In genomic region chr5:113215610-113216011, GRCm38 (mm10) we compare ENCODE assay signal across 17 mouse cellular contexts. TPM values are rescaled to one million over a fixed set of nuclear protein-coding genes. Genes with fewer than 3 reads are reported as not detected.
DNase-seq lines count a peak whose midpoint lies in the region; ATAC-seq and TF ChIP-seq lines count a peak whose summit lies in the region.
"Had no signal": no experiment of that assay in that cellular context is flagged by ENCODE, and none has a peak within 500 bp of the region (broad histone marks: within the 10 kb centered on the region; RNA-seq: fewer than 3 reads in every experiment).

No protein-coding gene starts in this region.

- peaks cover 46% of the 10 kb centered on the region for H3K4me1 ChIP-seq in liver, adult 2 months (ENCODE audit: control insufficient read depth, insufficient read depth, low read length)
- H3K4me1 ChIP-seq in liver, postnatal 0 days (ENCODE audit: insufficient read depth), result peaks cover 10% of the 10 kb centered on the region
- peaks cover 31% of the 10 kb centered on the region for H3K4me1 ChIP-seq in intestine, embryonic 15.5 days (replicated peaks)

- DNase-seq in gastrocnemius, postnatal 25 days, result peak; percentile 50
- no peak for DNase-seq in gastrocnemius, postnatal 10 days
- no peak for DNase-seq in liver, adult 2 months (ENCODE audit: extremely low read depth, low read depth, low spot score)
- no peak for DNase-seq in liver, postnatal 0 days
- peak; percentile 39 for DNase-seq in urinary bladder, postnatal 25 days (ENCODE audit: low spot score)
- no peak for DNase-seq in urinary bladder, adult 2 months (ENCODE audit: low spot score)
- DNase-seq in thymus, postnatal 10 days (ENCODE audit: low spot score in 2 of 2), result no peak
- DNase-seq: adrenal gland, postnatal 36 days; cerebellum, adult 11 months; thymus, postnatal 4 days had no signal

- no peak for TF ChIP-seq POLR2A in liver, adult 2 months (IDR thresholded peaks at IDR 0.05; ENCODE audit: extremely low read depth, insufficient read depth, low read length)

- TF ChIP-seq CTCF in liver, adult 2 months (IDR thresholded peaks at IDR 0.05; ENCODE audit: low read depth, low read length), result no peak
- no peak for TF ChIP-seq CTCF in liver, postnatal 0 days (IDR thresholded peaks at IDR 0.05; ENCODE audit: low read depth)

- H3K9ac ChIP-seq in liver, adult 2 months (ENCODE audit: low read depth, low read length), result no peak overlapping the region
- no peak overlapping the region for H3K9ac ChIP-seq in liver, postnatal 0 days (replicated peaks)
- no peak overlapping the region for H3K9ac ChIP-seq in intestine, embryonic 15.5 days
- H3K9ac ChIP-seq: limb, embryonic 12.5 days; midbrain, embryonic 12.5 days had no signal

- ATAC-seq in liver, postnatal 0 days, result no peak
- ATAC-seq in intestine, embryonic 15.5 days, result no peak
- ATAC-seq: intestine, embryonic 16.5 days had no signal

- H3K4me3 ChIP-seq in liver, adult 2 months (ENCODE audit: insufficient read depth, low read depth, low read length), result no peak overlapping the region
- no peak overlapping the region for H3K4me3 ChIP-seq in liver, postnatal 0 days (ENCODE audit: low read depth, low read length)
- H3K4me3 ChIP-seq in intestine, embryonic 15.5 days (replicated peaks), result no peak overlapping the region
- H3K4me3 ChIP-seq: heart, embryonic 10.5 days; hindbrain, embryonic 10.5 days; limb, embryonic 12.5 days; midbrain, embryonic 12.5 days had no signal

- 87% methylated on average over 9 of the region's 9 CpGs for WGBS in liver, adult 2 months
- WGBS in liver, postnatal 0 days (ENCODE audit: insufficient replicate concordance), result 76% methylated on average over 9 of the region's 9 CpGs
- 79% methylated on average over 9 of the region's 9 CpGs for WGBS in intestine, embryonic 15.5 days

- no peaks in the 10 kb centered on the region for H3K9me3 ChIP-seq in liver, postnatal 0 days (ENCODE audit: low read length)
- H3K9me3 ChIP-seq in intestine, embryonic 15.5 days, result no peaks in the 10 kb centered on the region
- H3K9me3 ChIP-seq: heart, embryonic 10.5 days; hindbrain, embryonic 10.5 days; limb, embryonic 12.5 days; midbrain, embryonic 12.5 days had no signal

- no peak for TF ChIP-seq EP300 in liver, postnatal 0 days (IDR thresholded peaks at IDR 0.05; ENCODE audit: low read depth)

- H3K36me3 ChIP-seq in liver, adult 2 months (ENCODE audit: control insufficient read depth, insufficient read depth, low read length), result no peaks in the 10 kb centered on the region
- no peaks in the 10 kb centered on the region for H3K36me3 ChIP-seq in liver, postnatal 0 days (replicated peaks; ENCODE audit: insufficient read depth, low read length)
- H3K36me3 ChIP-seq in intestine, embryonic 15.5 days, result no peaks in the 10 kb centered on the region
- H3K36me3 ChIP-seq: heart, embryonic 10.5 days; hindbrain, embryonic 10.5 days; limb, embryonic 12.5 days; midbrain, embryonic 12.5 days had no signal

- peak overlapping the region; percentile 53; the same call in 1 of the 2 replicates for H3K27ac ChIP-seq in liver, adult 2 months (replicated peaks; ENCODE audit: insufficient read depth, low read depth, low read length)
- H3K27ac ChIP-seq in liver, postnatal 0 days (ENCODE audit: low read depth), result no peak overlapping the region
- H3K27ac ChIP-seq in intestine, embryonic 15.5 days, result no peak overlapping the region
- H3K27ac ChIP-seq: heart, embryonic 10.5 days; hindbrain, embryonic 10.5 days; limb, embryonic 12.5 days; midbrain, embryonic 12.5 days had no signal

- H3K4me2 ChIP-seq in liver, postnatal 0 days (ENCODE audit: low read depth, low read length), result no peak overlapping the region
- H3K4me2 ChIP-seq in intestine, embryonic 15.5 days (replicated peaks), result no peak overlapping the region
- H3K4me2 ChIP-seq: limb, embryonic 12.5 days; midbrain, embryonic 12.5 days had no signal

- peaks cover 37% of the 10 kb centered on the region for H3K79me2 ChIP-seq in liver, adult 2 months (ENCODE audit: control insufficient read depth, insufficient read depth, low read length)

- H3K27me3 ChIP-seq in liver, adult 2 months (ENCODE audit: control insufficient read depth, insufficient read depth, low read length), result no peaks in the 10 kb centered on the region
- 0 out of 2 replicates have a peak, but pooled peaks cover 1% of the 10 kb centered on the region for H3K27me3 ChIP-seq in liver, postnatal 0 days (ENCODE audit: insufficient read depth, low read length)
- H3K27me3 ChIP-seq in intestine, embryonic 15.5 days (replicated peaks), result no peaks in the 10 kb centered on the region

RNA-seq across cellular contexts. Expression of gene 2900026A02Rik, which starts 5.4 kb away (rescaled TPM):
- 10 to 100 TPM; 25.7 to 28.0 TPM for total RNA-seq in gastrocnemius, postnatal 25 days (2021)
- 10 to 100 TPM; 36.2 to 42.0 TPM for total RNA-seq in gastrocnemius, postnatal 10 days (2021)
- total RNA-seq in liver, adult 2 months (2014; rRNA removed), result 8.0 and 15.4 TPM in 2 replicates
- 29.2 and 35.8 TPM in 2 replicates for polyA plus RNA-seq in liver, adult 2 months (2012; rRNA removed)
- 2.7 and 3.1 TPM in 2 replicates for polyA plus RNA-seq in liver, postnatal 0 days (2015; fragmentation: Nextera tagmentation; extraction: Ambion mirVana)
- 18.1 and 24.9 TPM in 2 replicates for polyA plus RNA-seq in urinary bladder, adult 2 months (2012; rRNA removed)
- 10.0 and 10.7 TPM in 2 replicates for polyA plus RNA-seq in intestine, embryonic 15.5 days (2015; fragmentation: Nextera tagmentation; extraction: Ambion mirVana)

RNA-seq across cellular contexts. Expression of gene Tmem211, which starts 11.1 kb away (rescaled TPM):
- total RNA-seq in gastrocnemius, postnatal 25 days (2021), result not detected
- total RNA-seq in gastrocnemius, postnatal 10 days (2021), result not detected
- not detected in 2 replicates for total RNA-seq in liver, adult 2 months (2014; rRNA removed)
- not detected in 2 replicates for polyA plus RNA-seq in liver, adult 2 months (2012; rRNA removed)
- not detected in 2 replicates for polyA plus RNA-seq in liver, postnatal 0 days (2015; fragmentation: Nextera tagmentation; extraction: Ambion mirVana)
- 0.06 TPM in 1 of 2 replicates, not detected in the other for polyA plus RNA-seq in urinary bladder, adult 2 months (2012; rRNA removed)
- polyA plus RNA-seq in intestine, embryonic 15.5 days (2015; fragmentation: Nextera tagmentation; extraction: Ambion mirVana), result not detected in 2 replicates
- total RNA-seq: adrenal gland, postnatal 36 days had no signal
- polyA plus RNA-seq: frontal cortex, adult 2 months; heart, embryonic 10.5 days; hindbrain, embryonic 10.5 days; limb, embryonic 12.5 days had no signal

Comparison
In these comparisons a context has a peak if more than half of its experiments do, and no peak if none do; other contexts are left out.
1. DNase-seq: peak in gastrocnemius, postnatal 25 days (single experiment) and urinary bladder, postnatal 25 days (single experiment); none in gastrocnemius, postnatal 10 days (single experiment), liver, adult 2 months (single experiment), liver, postnatal 0 days (single experiment), urinary bladder, adult 2 months (single experiment) and thymus, postnatal 10 days (0 of 2).